Mouse (Mus musculus): ENCODE measurements at regions not wholly inside any gene's neighbourhood (a gene's known extent, or its start where the extent isn't known, plus 50 kb on each side); places are given as distances from the start of the nearest gene placed in this dataset.

DNA sequence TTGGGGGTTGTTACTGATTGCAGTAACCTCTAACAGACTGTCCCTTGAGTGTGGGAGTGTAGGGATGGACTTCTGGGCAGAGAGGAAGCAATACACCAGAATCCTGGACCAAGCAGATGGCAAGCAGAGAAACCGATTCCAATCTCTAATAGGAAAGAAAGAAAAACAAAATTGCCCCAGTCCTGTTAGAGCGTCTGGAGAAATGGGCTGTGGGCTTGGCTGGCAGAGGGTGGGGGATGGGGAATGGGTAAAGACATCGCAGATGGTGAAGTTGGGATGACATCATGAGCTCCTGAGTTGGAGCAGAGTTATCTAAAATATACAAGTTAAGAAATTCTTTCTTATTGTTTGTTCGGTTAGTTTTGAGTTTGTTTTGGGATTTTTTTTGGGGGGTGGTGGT, 260.5 kb downstream of the Ptpru start:
- ATAC-seq (ENCODE audit: insufficient number of reproducible peaks, insufficient read depth, low FRiP score, low read depth), result no peak
- Histone ChIP-seq H3K27me3 (ENCODE audit: control insufficient read depth, insufficient read depth, low read length) (no peaks in the 10 kb centered on the region), H3K4me3 (ENCODE audit: low read depth, low read length) (no peak overlapping the region), H3K4me2 (replicated peaks; ENCODE audit: low read depth, low read length) (no peak overlapping the region), H3K9me3 (ENCODE audit: control insufficient read depth, low read depth, low read length) (no peaks in the 10 kb centered on the region), H3K9ac (replicated peaks; ENCODE audit: low read depth, low read length) (no peak overlapping the region), H3K4me1 (ENCODE audit: control insufficient read depth, insufficient read depth, low read length) (no peaks in the 10 kb centered on the region), H3K36me3 (ENCODE audit: control insufficient read depth, insufficient read depth, low read length) (no peaks in the 10 kb centered on the region), H3K27ac (ENCODE audit: low read length) (no peak overlapping the region)
- WGBS, result 52% methylated on average over 4 of the region's 4 CpGs

DNA sequence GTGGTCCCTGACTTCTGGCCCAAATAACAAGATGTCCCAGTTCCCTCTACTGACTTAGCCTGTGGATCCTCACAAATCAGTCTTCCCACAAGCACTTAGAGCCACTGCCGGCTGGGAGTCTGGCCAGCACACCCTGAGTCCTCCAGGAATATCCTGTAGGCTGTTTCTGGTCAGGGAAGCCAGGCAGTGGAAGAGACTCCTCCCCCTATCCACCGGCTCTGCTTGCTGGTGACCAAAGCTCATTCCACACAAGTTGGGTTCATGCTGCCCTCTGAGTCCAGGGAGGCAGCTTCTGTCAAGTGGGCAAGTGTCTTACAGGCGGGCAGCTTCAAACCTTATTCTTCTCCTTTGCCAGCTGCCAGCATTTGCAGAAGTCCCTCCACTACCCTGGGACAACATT, 252.1 kb downstream of the Ptpru start:
- no peak overlapping the region for H3K4me3 ChIP-seq (ENCODE audit: low read depth, low read length)
- no peaks in the 10 kb centered on the region for H3K36me3 ChIP-seq (ENCODE audit: control insufficient read depth, insufficient read depth, low read length)
- ATAC-seq (ENCODE audit: insufficient number of reproducible peaks, insufficient read depth, low FRiP score, low read depth), result no peak
- H3K9me3 ChIP-seq (ENCODE audit: control insufficient read depth, low read depth, low read length), result no peaks in the 10 kb centered on the region
- no peak overlapping the region for H3K9ac ChIP-seq (replicated peaks; ENCODE audit: low read depth, low read length)
- H3K27ac ChIP-seq (ENCODE audit: low read length), result no peak overlapping the region
- no peaks in the 10 kb centered on the region for H3K27me3 ChIP-seq (ENCODE audit: control insufficient read depth, insufficient read depth, low read length)
- no peaks in the 10 kb centered on the region for H3K4me1 ChIP-seq (ENCODE audit: control insufficient read depth, insufficient read depth, low read length)
- 55% methylated on average over 3 of the region's 3 CpGs for WGBS
- H3K4me2 ChIP-seq (replicated peaks; ENCODE audit: low read depth, low read length), result no peak overlapping the region

DNA sequence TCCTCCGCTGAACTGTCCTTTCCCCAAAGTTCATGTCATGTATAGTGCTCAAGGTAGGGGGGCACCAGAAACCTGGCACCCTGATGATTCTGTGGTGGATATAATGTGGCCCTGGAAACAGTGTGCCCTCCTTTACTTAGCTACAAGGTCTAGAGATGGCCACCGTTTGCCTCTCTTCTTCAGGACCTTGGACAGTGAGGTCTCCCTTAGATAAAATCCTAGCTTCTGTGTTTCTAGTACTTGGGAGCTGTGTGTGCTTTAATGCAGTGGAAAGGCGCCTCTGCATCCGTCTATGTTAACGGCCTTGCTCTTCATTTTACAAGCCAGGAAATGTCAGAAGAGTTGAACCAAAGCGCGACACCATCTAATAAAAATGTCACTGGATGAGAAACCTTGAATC, 250.6 kb downstream of the Ptpru start:
- no peaks in the 10 kb centered on the region for H3K4me1 ChIP-seq (ENCODE audit: control insufficient read depth, insufficient read depth, low read length)
- 55% methylated on average over 7 of the region's 7 CpGs for WGBS
- no peak for ATAC-seq (ENCODE audit: insufficient number of reproducible peaks, insufficient read depth, low FRiP score, low read depth)
- H3K36me3 ChIP-seq (ENCODE audit: control insufficient read depth, insufficient read depth, low read length), result no peaks in the 10 kb centered on the region
- H3K9ac ChIP-seq (replicated peaks; ENCODE audit: low read depth, low read length), result no peak overlapping the region
- H3K4me3 ChIP-seq (ENCODE audit: low read depth, low read length), result no peak overlapping the region
- no peaks in the 10 kb centered on the region for H3K9me3 ChIP-seq (ENCODE audit: control insufficient read depth, low read depth, low read length)
- H3K27me3 ChIP-seq (ENCODE audit: control insufficient read depth, insufficient read depth, low read length), result no peaks in the 10 kb centered on the region
- H3K4me2 ChIP-seq (replicated peaks; ENCODE audit: low read depth, low read length), result no peak overlapping the region
- no peak overlapping the region for H3K27ac ChIP-seq (ENCODE audit: low read length)

DNA sequence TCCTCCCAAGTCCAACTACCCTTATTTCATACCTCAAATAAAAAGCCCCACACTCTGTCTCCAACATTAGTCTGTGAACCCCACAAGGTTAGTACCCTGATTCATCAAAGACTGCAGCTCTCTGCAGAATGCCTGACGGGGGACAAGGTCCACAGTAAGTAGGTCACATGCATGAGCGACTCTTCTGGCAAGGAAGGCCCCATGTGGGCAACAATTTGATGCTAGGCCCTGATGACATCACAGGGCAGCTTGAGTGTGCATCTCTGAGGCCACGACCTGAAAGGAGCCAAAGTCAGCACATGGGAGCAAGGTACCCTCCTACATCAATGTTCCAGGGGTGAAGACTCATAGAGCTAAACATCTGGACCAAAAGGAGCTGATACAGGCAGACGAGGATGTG, 248.0 kb downstream of the Ptpru start:
- no peak for ATAC-seq (ENCODE audit: insufficient number of reproducible peaks, insufficient read depth, low FRiP score, low read depth)
- H3K27me3 ChIP-seq (ENCODE audit: control insufficient read depth, insufficient read depth, low read length), result no peaks in the 10 kb centered on the region
- H3K4me3 ChIP-seq (ENCODE audit: low read depth, low read length), result no peak overlapping the region
- no peaks in the 10 kb centered on the region for H3K9me3 ChIP-seq (ENCODE audit: control insufficient read depth, low read depth, low read length)
- H3K4me2 ChIP-seq (replicated peaks; ENCODE audit: low read depth, low read length), result no peak overlapping the region
- H3K27ac ChIP-seq (ENCODE audit: low read length), result no peak overlapping the region
- no peaks in the 10 kb centered on the region for H3K4me1 ChIP-seq (ENCODE audit: control insufficient read depth, insufficient read depth, low read length)
- H3K9ac ChIP-seq (replicated peaks; ENCODE audit: low read depth, low read length), result no peak overlapping the region
- no peaks in the 10 kb centered on the region for H3K36me3 ChIP-seq (ENCODE audit: control insufficient read depth, insufficient read depth, low read length)
- whole genome bisulfite sequencing, result 71% methylated on average over 4 of the region's 4 CpGs

DNA sequence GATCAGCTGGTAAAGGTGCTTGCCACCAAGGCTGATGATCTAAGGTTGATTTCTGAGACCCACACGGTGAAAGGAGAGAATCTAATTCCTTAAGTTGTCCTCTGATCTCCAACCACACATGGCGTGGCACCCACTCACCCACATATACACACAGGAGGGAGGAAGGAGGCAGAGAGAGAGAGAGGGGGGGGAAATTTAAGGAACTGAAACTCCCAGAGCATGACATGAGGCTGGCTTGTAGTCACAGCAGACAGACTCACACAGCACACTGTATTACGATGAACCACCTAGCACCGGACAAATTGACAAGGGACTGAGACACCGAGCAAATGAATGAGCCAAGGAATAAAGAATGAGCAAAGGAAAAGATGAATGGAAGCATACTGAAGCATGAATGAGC, 246.6 kb downstream of the Ptpru start:
- no peaks in the 10 kb centered on the region for H3K36me3 ChIP-seq (ENCODE audit: control insufficient read depth, insufficient read depth, low read length)
- no peaks in the 10 kb centered on the region for H3K4me1 ChIP-seq (ENCODE audit: control insufficient read depth, insufficient read depth, low read length)
- no peak for ATAC-seq (ENCODE audit: insufficient number of reproducible peaks, insufficient read depth, low FRiP score, low read depth)
- no peak overlapping the region for H3K4me2 ChIP-seq (replicated peaks; ENCODE audit: low read depth, low read length)
- H3K9ac ChIP-seq (replicated peaks; ENCODE audit: low read depth, low read length), result no peak overlapping the region
- 87% methylated on average over 5 of the region's 5 CpGs for WGBS
- no peaks in the 10 kb centered on the region for H3K27me3 ChIP-seq (ENCODE audit: control insufficient read depth, insufficient read depth, low read length)
- no peak overlapping the region for H3K4me3 ChIP-seq (ENCODE audit: low read depth, low read length)
- no peaks in the 10 kb centered on the region for H3K9me3 ChIP-seq (ENCODE audit: control insufficient read depth, low read depth, low read length)
- H3K27ac ChIP-seq (ENCODE audit: low read length), result no peak overlapping the region

DNA sequence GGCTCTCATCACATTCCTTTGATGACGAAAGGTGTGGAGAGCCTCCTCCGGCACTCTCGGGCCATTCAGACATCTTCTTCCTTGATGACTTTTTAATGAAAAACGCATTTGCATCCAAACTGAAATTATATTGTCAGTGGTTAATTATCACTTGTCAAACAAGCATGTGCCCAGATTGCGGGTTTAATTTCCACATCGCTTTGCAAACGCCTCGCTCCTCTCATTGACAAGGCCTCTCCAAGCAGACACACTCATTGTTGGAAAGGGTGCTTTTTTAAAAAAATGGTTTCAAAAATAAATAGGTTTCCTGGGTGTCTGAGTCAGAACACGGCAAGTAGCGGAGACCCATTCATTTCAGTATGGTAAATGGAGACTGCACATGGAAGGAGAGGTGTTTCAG, 240.1 kb downstream of the Ptpru start:
- no peaks in the 10 kb centered on the region for H3K27me3 ChIP-seq (ENCODE audit: control insufficient read depth, insufficient read depth, low read length)
- H3K4me1 ChIP-seq (ENCODE audit: control insufficient read depth, insufficient read depth, low read length), result no peaks in the 10 kb centered on the region
- H3K4me2 ChIP-seq (replicated peaks; ENCODE audit: low read depth, low read length), result no peak overlapping the region
- no peaks in the 10 kb centered on the region for H3K36me3 ChIP-seq (ENCODE audit: control insufficient read depth, insufficient read depth, low read length)
- ATAC-seq (ENCODE audit: insufficient number of reproducible peaks, insufficient read depth, low FRiP score, low read depth), result no peak
- 91% methylated on average over 10 of the region's 10 CpGs for WGBS
- H3K4me3 ChIP-seq (ENCODE audit: low read depth, low read length), result no peak overlapping the region
- no peaks in the 10 kb centered on the region for H3K9me3 ChIP-seq (ENCODE audit: control insufficient read depth, low read depth, low read length)
- no peak overlapping the region for H3K27ac ChIP-seq (ENCODE audit: low read length)
- no peak overlapping the region for H3K9ac ChIP-seq (replicated peaks; ENCODE audit: low read depth, low read length)

DNA sequence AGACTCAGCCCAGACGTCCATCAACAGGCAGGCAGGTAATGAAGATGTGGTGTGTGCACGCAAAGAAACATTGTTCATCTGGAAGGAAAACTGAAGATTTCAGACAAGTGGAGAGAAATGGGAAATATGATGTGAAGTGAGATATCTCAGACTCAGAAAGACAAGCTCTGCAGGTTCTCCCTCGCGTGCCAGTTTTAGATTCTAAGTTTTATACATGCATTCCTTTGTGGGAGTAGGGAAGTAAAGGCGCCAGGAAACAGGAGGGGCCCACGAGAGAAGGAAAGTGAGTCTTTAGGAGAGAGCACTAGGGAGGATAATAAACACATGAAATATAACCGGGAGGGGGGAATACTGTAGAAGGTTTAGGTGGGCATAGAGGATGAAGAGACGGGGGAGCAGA, 223.7 kb downstream of the Ptpru start:
- Histone ChIP-seq H3K4me3 (ENCODE audit: low read depth, low read length) (no peak overlapping the region), H3K27me3 (ENCODE audit: control insufficient read depth, insufficient read depth, low read length) (no peaks in the 10 kb centered on the region), H3K4me1 (ENCODE audit: control insufficient read depth, insufficient read depth, low read length) (no peaks in the 10 kb centered on the region), H3K36me3 (ENCODE audit: control insufficient read depth, insufficient read depth, low read length) (no peaks in the 10 kb centered on the region), H3K9ac (replicated peaks; ENCODE audit: low read depth, low read length) (no peak overlapping the region), H3K4me2 (replicated peaks; ENCODE audit: low read depth, low read length) (no peak overlapping the region), H3K9me3 (ENCODE audit: control insufficient read depth, low read depth, low read length) (no peaks in the 10 kb centered on the region), H3K27ac (ENCODE audit: low read length) (no peak overlapping the region)
- ATAC-seq (ENCODE audit: insufficient number of reproducible peaks, insufficient read depth, low FRiP score, low read depth), result no peak
- 60% methylated on average over 8 of the region's 8 CpGs for WGBS

DNA sequence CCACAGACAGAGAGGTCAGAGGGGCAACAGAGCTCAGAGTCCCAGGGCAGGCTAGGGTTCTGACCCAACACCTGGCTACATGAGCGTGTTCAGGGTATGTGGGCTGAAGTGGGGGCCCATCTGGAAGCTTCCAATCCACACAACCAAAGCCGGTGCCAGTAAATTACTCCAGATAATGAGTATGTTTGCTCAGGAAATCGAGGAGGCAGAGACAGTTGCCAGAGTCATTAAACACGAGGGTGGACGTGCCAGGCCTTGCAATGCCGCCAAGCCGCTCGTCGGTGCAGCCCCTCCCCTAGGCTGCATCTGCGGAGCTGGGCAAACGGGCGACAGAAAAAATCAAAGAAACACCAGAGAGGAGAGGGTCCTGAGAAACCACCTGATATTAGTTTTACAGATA, 222.5 kb downstream of the Ptpru start:
- Histone ChIP-seq H3K4me3 (ENCODE audit: low read depth, low read length) (no peak overlapping the region), H3K4me2 (replicated peaks; ENCODE audit: low read depth, low read length) (no peak overlapping the region), H3K4me1 (ENCODE audit: control insufficient read depth, insufficient read depth, low read length) (no peaks in the 10 kb centered on the region), H3K27ac (ENCODE audit: low read length) (no peak overlapping the region), H3K9ac (replicated peaks; ENCODE audit: low read depth, low read length) (no peak overlapping the region), H3K36me3 (ENCODE audit: control insufficient read depth, insufficient read depth, low read length) (no peaks in the 10 kb centered on the region), H3K9me3 (ENCODE audit: control insufficient read depth, low read depth, low read length) (no peaks in the 10 kb centered on the region), H3K27me3 (ENCODE audit: control insufficient read depth, insufficient read depth, low read length) (no peaks in the 10 kb centered on the region)
- ATAC-seq (ENCODE audit: insufficient number of reproducible peaks, insufficient read depth, low FRiP score, low read depth), result no peak
- WGBS, result 65% methylated on average over 12 of the region's 12 CpGs

DNA sequence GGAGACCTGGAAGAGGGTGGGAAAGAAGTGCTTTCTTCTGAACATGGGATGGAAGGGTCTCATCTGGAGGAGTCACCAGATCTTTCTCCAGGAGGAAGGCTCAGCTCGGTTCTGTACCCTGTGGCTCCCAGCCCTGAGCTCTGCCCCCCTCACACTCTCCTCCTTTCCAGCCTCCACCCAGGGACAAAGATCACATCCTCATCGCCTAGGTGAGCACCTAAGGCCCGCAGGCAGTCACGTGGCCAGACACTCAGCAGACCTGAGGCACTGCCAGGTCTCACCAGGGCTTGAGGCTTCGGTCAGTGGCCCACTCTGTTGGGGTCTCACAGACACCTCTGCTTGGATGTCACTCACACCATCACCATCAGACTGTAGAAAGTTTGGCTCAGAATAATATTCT, 200.0 kb downstream of the Ptpru start:
- 71% methylated on average over 5 of the region's 5 CpGs for WGBS
- Histone ChIP-seq H3K27ac (ENCODE audit: low read length) (no peak overlapping the region), H3K36me3 (ENCODE audit: control insufficient read depth, insufficient read depth, low read length) (no peaks in the 10 kb centered on the region), H3K4me1 (ENCODE audit: control insufficient read depth, insufficient read depth, low read length) (no peaks in the 10 kb centered on the region), H3K4me3 (ENCODE audit: low read depth, low read length) (no peak overlapping the region), H3K9me3 (ENCODE audit: control insufficient read depth, low read depth, low read length) (no peaks in the 10 kb centered on the region), H3K9ac (replicated peaks; ENCODE audit: low read depth, low read length) (no peak overlapping the region), H3K27me3 (ENCODE audit: control insufficient read depth, insufficient read depth, low read length) (no peaks in the 10 kb centered on the region), H3K4me2 (replicated peaks; ENCODE audit: low read depth, low read length) (no peak overlapping the region)
- ATAC-seq (ENCODE audit: insufficient number of reproducible peaks, insufficient read depth, low FRiP score, low read depth), result no peak
